Mouse (Mus musculus) forebrain, embryonic 13.5 days (tissue): Measurements from ENCODE around the gene Supt5. TPM values are rescaled to one million over a fixed set of nuclear protein-coding genes. Genes with fewer than 3 reads are reported as not detected.
A peak's percentile ranks its signal among the peaks of the same experiment; 100 is the strongest.

Experiments
- ATAC-seq: fragments of 200-750 bp; cut with Nextera tagmentation; 2 replicates; pipeline ENCODE4 v1.8.0; 2017
- H3K27ac ChIP-seq: fragments of 300-500 bp; sonication (generic); 2 replicates; pipeline ENCODE4 v1.5.1; 2015; ENCODE audit warnings: inconsistent platforms, mild to moderate bottlenecking, moderate library complexity
- H3K27me3 ChIP-seq: fragments of 300-500 bp; sonication (generic); 2 replicates; pipeline ENCODE4 v1.6.1; 2015; ENCODE audit warnings: mild to moderate bottlenecking, inconsistent platforms
- H3K36me3 ChIP-seq: fragments of 300-500 bp; sonication (generic); 2 replicates; pipeline ENCODE4 v1.6.1; 2015; ENCODE audit warnings: mild to moderate bottlenecking, inconsistent platforms; ENCODE audit not compliant: poor library complexity, severe bottlenecking
- H3K4me1 ChIP-seq: fragments of 300-500 bp; sonication (generic); 2 replicates; pipeline ENCODE4 v1.6.1; 2015; ENCODE audit warnings: inconsistent platforms
- H3K4me2 ChIP-seq: fragments of 300-500 bp; sonication (generic); 2 replicates; pipeline ENCODE4 v1.6.1; 2015; ENCODE audit warnings: inconsistent platforms, mild to moderate bottlenecking, moderate library complexity
- H3K4me3 ChIP-seq: fragments of 300-500 bp; sonication (generic); 2 replicates; pipeline ENCODE4 v1.5.1; 2015; ENCODE audit warnings: mild to moderate bottlenecking, inconsistent platforms
- H3K9ac ChIP-seq: fragments of 300-500 bp; sonication (generic); 2 replicates; pipeline ENCODE4 v1.6.1; 2015; ENCODE audit warnings: mild to moderate bottlenecking, inconsistent platforms
- H3K9me3 ChIP-seq: fragments of 300-500 bp; sonication (generic); replicated peaks from 2 replicates; pipeline ENCODE4 v1.6.1; 2016; ENCODE audit warnings: inconsistent platforms
- WGBS: fragments of 180-500 bp; shearing (Covaris S2); methylation state at CpG from one replicate; pipeline ENCODE4 v1.1.7; 2015; 5-methylcytosine and 5-hydroxymethylcytosine counted together
- polyA plus RNA-seq: library from polyadenylated mRNA; unstranded; fragments of >200 nt; fragmentation: Nextera tagmentation; extraction: Ambion mirVana; gene quantifications from 2 replicates; pipeline ENCODE4 v1.2.1, GENCODE M21; 2015

The Supt5 gene
- polyA plus RNA-seq, 1 experiment from 2014 or later = 93.4 TPM

DNA sequence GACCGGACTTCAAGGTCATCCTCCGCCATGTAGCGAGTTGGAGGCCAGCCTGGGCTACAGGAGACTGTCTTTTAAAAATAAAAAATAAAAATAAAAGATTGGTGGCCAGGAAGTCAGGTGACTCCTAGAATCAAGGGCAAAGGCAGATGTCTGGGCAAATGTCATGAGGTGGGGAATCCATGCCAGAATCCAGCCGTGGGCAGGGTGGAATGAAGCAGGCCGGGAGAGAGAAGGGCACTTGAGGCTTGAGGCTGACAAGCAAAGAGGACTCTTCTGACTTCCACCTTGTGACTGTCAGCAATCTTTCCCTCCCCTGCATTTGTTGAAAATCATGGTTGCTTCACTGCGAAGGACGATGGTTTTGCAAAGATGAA lies 60.3 kb downstream of the Supt5 start:
- Histone ChIP-seq H3K4me3 (peak overlapping the region; percentile 63), H3K27ac (no peak overlapping the region), H3K36me3 (peaks cover 18% of the 10 kb centered on the region), H3K27me3 (no peaks in the 10 kb centered on the region), H3K9me3 (no peaks in the 10 kb centered on the region), H3K4me1 (peaks cover 22% of the 10 kb centered on the region), H3K9ac (peak overlapping the region; percentile 87), H3K4me2 (peak overlapping the region; percentile 79)
- 86% methylated on average over 7 of the region's 7 CpGs for WGBS
- ATAC-seq = no peak

DNA sequence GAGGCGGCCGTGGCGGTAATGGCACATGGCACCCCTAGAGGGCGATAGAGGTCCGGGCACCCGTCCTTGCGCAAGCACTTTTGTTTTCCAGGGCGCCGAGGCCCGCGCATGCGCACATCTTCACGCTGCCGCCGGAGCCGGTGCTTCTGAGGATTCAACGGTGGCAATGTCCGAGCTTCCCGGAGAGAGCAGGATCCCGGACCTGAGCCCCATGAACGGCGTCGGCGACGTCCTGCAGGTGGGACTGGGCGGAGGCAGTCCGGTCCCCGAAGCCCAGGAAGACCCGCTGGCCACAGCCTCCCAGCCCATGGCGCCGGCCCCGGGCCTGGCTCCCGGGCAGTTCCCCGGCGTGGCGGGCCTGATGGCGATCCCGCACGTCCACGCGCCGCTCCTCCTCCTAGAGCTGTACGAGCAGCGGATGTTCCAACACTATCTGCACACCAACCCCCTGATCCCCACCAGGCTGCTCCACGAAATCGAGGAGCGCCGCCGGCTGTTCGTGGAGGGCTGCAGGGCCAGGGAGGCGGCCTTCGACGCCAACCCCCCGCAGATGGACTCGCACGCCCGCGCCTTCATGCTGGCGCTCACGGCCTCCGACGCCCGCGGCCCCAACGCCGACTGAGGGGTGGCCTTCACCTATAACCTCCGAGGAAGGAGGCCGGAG lies 60.8 kb downstream of the Supt5 start, which contains the start of gene Eid2b:
TSS of gene Eid2b (plus strand) at position 125 of the 664 bp plus-strand sequence.
- Histone ChIP-seq H3K27ac (peak within 1 kb of the TSS; percentile 67), H3K4me2 (peak within 1 kb of the TSS; percentile 79), H3K9ac (peak within 1 kb of the TSS; percentile 87), H3K4me1 (peaks cover 22% of the 10 kb centered on the region), H3K36me3 (peaks cover 23% of the 10 kb centered on the region), H3K27me3 (no peaks in the 10 kb centered on the region), H3K9me3 (no peaks in the 10 kb centered on the region), H3K4me3 (peak within 1 kb of the TSS; percentile 63)
- 3% methylated on average over 68 of the region's 68 CpGs for WGBS
- ATAC-seq = peak; percentile 75

DNA sequence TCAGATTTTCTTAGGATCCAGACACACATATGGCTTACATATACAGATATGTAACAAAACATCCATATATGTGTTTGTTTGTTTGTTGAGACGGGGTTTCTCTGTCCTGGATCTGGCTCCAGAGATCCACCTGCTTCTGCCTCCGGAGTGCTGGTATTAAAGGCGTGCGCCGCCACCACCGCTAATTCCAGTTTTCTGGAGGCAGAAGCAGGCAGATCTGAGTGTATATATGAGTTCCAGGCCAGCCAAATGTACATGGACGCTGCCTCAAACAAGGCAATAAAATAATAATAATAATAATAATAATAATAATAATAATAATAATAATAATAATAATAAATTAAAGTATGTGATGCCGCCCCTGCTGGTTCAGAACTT lies 61.3 kb downstream of the Supt5 start:
- no peak overlapping the region for H3K9ac ChIP-seq

DNA sequence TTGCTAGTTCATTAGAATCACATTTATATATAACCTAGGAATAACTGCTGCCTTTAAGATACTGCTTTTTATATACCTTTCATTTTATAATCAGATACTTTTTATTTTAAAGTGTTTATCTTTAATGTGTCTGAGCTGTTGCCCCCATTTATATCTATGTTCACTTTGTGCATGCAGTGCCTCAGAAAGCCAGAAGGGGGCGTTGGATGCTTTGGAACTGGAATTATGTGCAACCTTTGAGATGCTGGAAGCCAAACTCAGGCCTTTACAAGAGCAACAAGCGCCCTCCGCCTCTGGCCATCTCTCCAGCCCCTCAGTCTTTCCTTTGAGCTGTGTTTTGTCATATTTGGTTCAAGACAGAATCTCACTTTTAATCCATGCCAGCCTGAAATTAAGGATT lies 66.8 kb downstream of the Supt5 start:
- no peak for ATAC-seq
- H3K4me2 ChIP-seq = no peak overlapping the region
- peaks cover 50% of the 10 kb centered on the region for H3K36me3 ChIP-seq
- H3K4me1 ChIP-seq = peaks cover 15% of the 10 kb centered on the region
- H3K4me3 ChIP-seq = no peak overlapping the region
- no peak overlapping the region for H3K9ac ChIP-seq
- WGBS = 76% methylated on average over 3 of the region's 3 CpGs
- H3K9me3 ChIP-seq = no peaks in the 10 kb centered on the region
- no peak overlapping the region for H3K27ac ChIP-seq
- no peaks in the 10 kb centered on the region for H3K27me3 ChIP-seq

More for the DNA sequence above, 61.3 kb downstream of the Supt5 start:
- no peaks in the 10 kb centered on the region for H3K27me3 ChIP-seq
- no peaks in the 10 kb centered on the region for H3K9me3 ChIP-seq
- WGBS = 70% methylated on average over 8 of the region's 8 CpGs
- H3K4me3 ChIP-seq = no peak overlapping the region
- ATAC-seq = peak; percentile 62; the same call in 1 of the 2 replicates
- H3K4me2 ChIP-seq = no peak overlapping the region
- peaks cover 22% of the 10 kb centered on the region for H3K4me1 ChIP-seq
- no peak overlapping the region for H3K27ac ChIP-seq
- peaks cover 29% of the 10 kb centered on the region for H3K36me3 ChIP-seq

DNA sequence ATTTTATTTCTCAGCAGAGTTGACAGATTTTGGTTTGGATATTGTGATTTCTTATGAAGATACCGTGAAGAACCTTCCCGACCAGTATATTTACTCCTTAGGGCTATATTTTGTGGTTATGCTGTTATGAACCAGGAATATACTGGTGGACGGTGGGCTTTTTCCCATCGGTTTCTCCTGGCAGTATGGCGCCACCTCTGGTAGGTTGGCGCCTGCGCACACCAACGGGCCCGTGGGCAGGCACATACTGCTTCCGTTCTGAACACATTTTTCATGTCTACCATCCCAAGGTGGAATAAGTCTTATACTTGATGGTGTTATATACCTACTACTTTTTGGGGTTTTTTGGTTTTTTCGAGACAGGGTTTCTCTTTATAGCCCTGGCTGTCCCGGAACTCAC lies 69.2 kb downstream of the Supt5 start:
- peaks cover 47% of the 10 kb centered on the region for H3K36me3 ChIP-seq
- H3K27me3 ChIP-seq = no peaks in the 10 kb centered on the region
- H3K9me3 ChIP-seq = no peaks in the 10 kb centered on the region
- H3K4me2 ChIP-seq = peak overlapping the region; percentile 83
- peaks cover 15% of the 10 kb centered on the region for H3K4me1 ChIP-seq
- WGBS = 95% methylated on average over 12 of the region's 12 CpGs
- no peak for ATAC-seq
- 0 out of 2 replicates have a peak overlapping the region, but pooled peaks have one; percentile 1 for H3K4me3 ChIP-seq
- no peak overlapping the region for H3K27ac ChIP-seq
- H3K9ac ChIP-seq = no peak overlapping the region

DNA sequence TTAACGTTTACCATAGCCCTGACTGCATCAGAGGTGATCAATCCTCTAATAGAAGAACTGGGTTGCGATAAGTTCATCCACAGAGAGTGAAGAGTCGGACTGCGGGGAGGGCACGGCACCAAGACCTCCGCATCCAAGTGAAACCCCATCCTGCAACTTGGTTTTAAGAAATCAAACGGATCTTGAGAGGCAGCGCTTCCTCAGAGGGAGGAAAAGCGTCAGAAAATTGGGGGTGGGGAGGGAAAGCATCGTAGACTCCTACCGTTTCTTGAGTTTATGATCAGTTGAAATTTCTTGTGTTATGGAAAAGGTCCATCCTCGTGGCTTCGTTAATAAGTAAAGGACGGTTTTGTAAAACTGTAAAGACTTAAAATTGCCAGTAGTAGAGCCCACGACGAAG lies 70.0 kb downstream of the Supt5 start:
- Histone ChIP-seq H3K9me3 (no peaks in the 10 kb centered on the region), H3K27ac (peak overlapping the region; percentile 91), H3K36me3 (peaks cover 40% of the 10 kb centered on the region), H3K4me3 (peak overlapping the region; percentile 97), H3K9ac (peak overlapping the region; percentile 99), H3K27me3 (no peaks in the 10 kb centered on the region), H3K4me1 (peaks cover 15% of the 10 kb centered on the region), H3K4me2 (peak overlapping the region; percentile 83)
- ATAC-seq = no peak
- 35% methylated on average over 16 of the region's 16 CpGs for WGBS

DNA sequence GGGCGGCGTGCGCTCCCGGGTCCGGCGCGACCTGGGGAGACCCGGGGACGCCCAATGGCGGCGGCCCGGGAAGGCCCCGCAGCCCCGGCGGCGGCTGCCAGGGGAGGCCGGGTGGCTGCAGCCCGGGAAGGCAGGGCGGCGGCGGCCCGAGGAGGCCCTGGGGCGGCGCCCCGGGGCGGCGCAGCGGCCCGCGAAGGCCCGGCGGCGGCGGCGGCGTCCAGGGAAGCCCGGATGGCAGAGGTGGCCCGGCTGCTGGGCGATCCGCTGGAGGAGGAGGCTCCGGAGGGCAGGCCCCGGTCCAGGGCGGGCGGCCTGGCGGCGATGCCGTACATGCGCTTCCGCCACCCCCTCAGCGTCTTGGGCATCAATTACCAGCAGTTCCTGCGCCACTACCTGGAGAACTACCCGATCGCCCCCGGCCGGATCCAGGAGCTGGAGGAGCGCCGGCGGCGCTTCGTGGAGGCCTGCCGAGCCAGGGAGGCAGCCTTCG lies 70.5 kb downstream of the Supt5 start:
- ATAC-seq = peak; percentile 87
- peak overlapping the region; percentile 99 for H3K9ac ChIP-seq
- under 1% methylated on average over 54 of the region's 62 CpGs for WGBS
- no peaks in the 10 kb centered on the region for H3K9me3 ChIP-seq
- H3K36me3 ChIP-seq = peaks cover 35% of the 10 kb centered on the region
- peaks cover 15% of the 10 kb centered on the region for H3K4me1 ChIP-seq
- H3K27me3 ChIP-seq = no peaks in the 10 kb centered on the region
- peak overlapping the region; percentile 97 for H3K4me3 ChIP-seq
- H3K4me2 ChIP-seq = peak overlapping the region; percentile 83
- peak overlapping the region; percentile 91 for H3K27ac ChIP-seq

DNA sequence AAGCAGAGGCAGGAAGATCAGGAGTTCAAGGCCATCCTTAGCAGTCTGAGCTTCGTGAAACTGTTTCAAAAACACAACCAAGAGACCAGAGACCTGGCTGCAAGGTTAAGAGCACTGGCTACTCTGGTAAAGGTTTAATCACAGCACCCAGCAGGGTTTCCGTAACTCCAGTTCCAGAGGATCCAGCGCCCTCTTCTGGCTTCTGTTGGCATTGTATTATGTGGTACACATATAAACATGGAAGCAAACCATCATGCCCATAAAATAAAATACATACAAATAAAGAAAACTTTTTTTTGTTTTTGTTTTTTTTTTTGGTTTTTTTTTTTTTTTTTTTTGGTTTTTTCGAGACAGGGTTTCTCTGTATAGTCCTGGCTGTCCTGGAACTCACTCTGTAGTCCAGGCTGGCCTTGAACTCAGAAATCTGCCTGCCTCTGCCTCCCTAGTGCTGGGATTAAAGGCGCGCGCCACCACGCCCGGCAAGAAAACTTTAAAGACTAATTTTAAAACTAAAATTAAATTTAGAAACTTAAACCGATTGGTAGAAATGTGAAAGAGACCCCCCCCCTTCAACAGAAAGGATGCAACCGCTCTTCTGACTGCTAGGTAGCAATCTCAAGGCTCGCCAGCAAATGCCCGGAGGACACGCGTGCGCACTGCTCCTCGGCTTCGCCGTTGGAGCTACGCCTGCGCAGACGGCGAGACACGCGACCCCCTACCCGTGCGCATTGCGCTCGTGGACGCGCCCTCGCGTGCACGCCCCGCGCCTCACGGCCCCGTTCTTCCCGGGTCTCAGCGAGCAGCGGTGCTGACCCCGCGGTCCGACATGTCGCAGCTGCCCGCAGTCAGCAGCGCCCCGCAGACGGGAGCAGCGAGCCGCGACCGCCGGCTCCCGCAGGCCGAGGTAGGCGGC lies 71.2 kb downstream of the Supt5 start, which contains the start of gene Eid2:
TSS of gene Eid2 (plus strand) at position 753 of the 913 bp plus-strand sequence.
- Histone ChIP-seq H3K27ac (peak within 1 kb of the TSS; percentile 91), H3K9me3 (no peaks in the 10 kb centered on the region), H3K9ac (peak within 1 kb of the TSS; percentile 99), H3K4me3 (peak within 1 kb of the TSS; percentile 97), H3K4me2 (peak within 1 kb of the TSS; percentile 83), H3K27me3 (no peaks in the 10 kb centered on the region), H3K4me1 (peaks cover 15% of the 10 kb centered on the region), H3K36me3 (peaks cover 28% of the 10 kb centered on the region)
- 7% methylated on average over 57 of the region's 57 CpGs for WGBS
- peak; percentile 94 for ATAC-seq

DNA sequence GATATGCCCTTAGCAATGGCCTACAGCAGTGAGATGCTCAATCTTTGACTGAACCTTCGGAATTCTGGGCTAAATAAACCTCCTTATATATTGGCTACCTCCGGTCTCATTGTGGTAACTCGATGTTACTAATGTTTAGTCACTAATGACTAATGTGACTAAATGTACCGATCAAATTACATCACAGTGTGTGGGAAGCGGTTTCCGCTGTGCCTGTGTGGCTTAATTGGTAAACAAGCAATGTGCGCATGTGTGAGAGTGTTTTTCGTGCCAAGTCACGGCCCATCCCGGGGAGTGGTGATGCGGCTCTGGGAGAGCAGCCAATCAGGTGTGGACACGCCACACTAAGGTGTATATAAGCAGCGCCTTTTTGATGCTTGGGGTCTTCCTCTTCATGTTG lies 73.2 kb downstream of the Supt5 start:
- Histone ChIP-seq H3K9me3 (no peaks in the 10 kb centered on the region), H3K4me2 (no peak overlapping the region), H3K9ac (no peak overlapping the region), H3K27me3 (no peaks in the 10 kb centered on the region), H3K27ac (no peak overlapping the region), H3K4me3 (no peak overlapping the region), H3K36me3 (peaks cover 13% of the 10 kb centered on the region), H3K4me1 (peaks cover 15% of the 10 kb centered on the region)
- 89% methylated on average over 13 of the region's 13 CpGs for WGBS
- no peak for ATAC-seq

Other genes starting within 250 kb of the Supt5 start
- gene 9530053A07Rik, start 209.3 kb downstream of the Supt5 start, polyA plus RNA-seq = 0.10 and 0.14 TPM in 2 replicates
- gene Fbl, start 169.0 kb downstream of the Supt5 start, polyA plus RNA-seq = 114 and 132 TPM in 2 replicates
- gene Dyrk1b, start 159.3 kb downstream of the Supt5 start, polyA plus RNA-seq = 14.0 and 14.3 TPM in 2 replicates
- gene Eid2, start 70.9 kb downstream of the Supt5 start, polyA plus RNA-seq = 3.3 TPM in 2 replicates
- gene Eid2b, start 61.0 kb downstream of the Supt5 start, polyA plus RNA-seq = 30.3 and 31.4 TPM in 2 replicates
- 0.33 and 0.39 TPM in 2 replicates for gene Selenov, start 47.6 kb downstream of the Supt5 start, polyA plus RNA-seq
- gene Dll3, start 36.5 kb downstream of the Supt5 start, polyA plus RNA-seq = 20.3 and 22.2 TPM in 2 replicates
- 168 and 179 TPM in 2 replicates for gene Timm50, start 26.7 kb downstream of the Supt5 start, polyA plus RNA-seq
- gene Rps16, start 11.9 kb upstream of the Supt5 start, polyA plus RNA-seq = 644 and 704 TPM in 2 replicates
- 43.1 and 50.0 TPM in 2 replicates for gene Plekhg2, start 33.9 kb upstream of the Supt5 start, polyA plus RNA-seq
- 4.5 and 4.8 TPM in 2 replicates for gene Zfp36, start 41.5 kb upstream of the Supt5 start, polyA plus RNA-seq
- 49.3 and 51.5 TPM in 2 replicates for gene Med29, start 54.0 kb upstream of the Supt5 start, polyA plus RNA-seq
- 95.4 and 97.1 TPM in 2 replicates for gene Paf1, start 54.2 kb upstream of the Supt5 start, polyA plus RNA-seq
- gene Gmfg, start 98.7 kb upstream of the Supt5 start, polyA plus RNA-seq = 2.5 and 2.8 TPM in 2 replicates
- 5.9 and 6.1 TPM in 2 replicates for gene Lrfn1, start 113.2 kb upstream of the Supt5 start, polyA plus RNA-seq
- gene Ifnl2, start 171.7 kb upstream of the Supt5 start, polyA plus RNA-seq = not detected in 2 replicates
- not detected in 2 replicates for gene Ifnl3, start 184.1 kb upstream of the Supt5 start, polyA plus RNA-seq
- not detected in 2 replicates for gene Sycn, start 202.1 kb upstream of the Supt5 start, polyA plus RNA-seq
- not detected in 2 replicates for gene Nccrp1, start 208.5 kb upstream of the Supt5 start, polyA plus RNA-seq